Mouse (Mus musculus) granulocyte monocyte progenitor cell, adult 5-6 weeks (primary cell): ENCODE data around the gene Vav3. TPM values are rescaled to one million over a fixed set of nuclear protein-coding genes. Genes with fewer than 3 reads are reported as not detected.

Experiments
- ATAC-seq: replicated peaks from 2 replicates; pipeline ENCODE4 v1.8.0; 2016; ENCODE audit warnings: mild to moderate bottlenecking, moderate TSS enrichment, inconsistent platforms; ENCODE audit not compliant: poor library complexity, severe bottlenecking
- total RNA-seq, 2 experiments: library from RNA; stranded (forward) in 1 of 2; stranded (reverse) in 1 of 2; fragments of 200-712, 200-1000 nt in 1 of 2; fragments of >200 nt in 1 of 2; fragmentation: Nextera tagmentation in 1 of 2; gene quantifications; 2 replicates each; pipeline ENCODE4 v1.2.3; 2014 to 2017

Gene Vav3
- total RNA-seq, 2 experiments from 2014 or later = 75.4 to 84.4 TPM

DNA sequence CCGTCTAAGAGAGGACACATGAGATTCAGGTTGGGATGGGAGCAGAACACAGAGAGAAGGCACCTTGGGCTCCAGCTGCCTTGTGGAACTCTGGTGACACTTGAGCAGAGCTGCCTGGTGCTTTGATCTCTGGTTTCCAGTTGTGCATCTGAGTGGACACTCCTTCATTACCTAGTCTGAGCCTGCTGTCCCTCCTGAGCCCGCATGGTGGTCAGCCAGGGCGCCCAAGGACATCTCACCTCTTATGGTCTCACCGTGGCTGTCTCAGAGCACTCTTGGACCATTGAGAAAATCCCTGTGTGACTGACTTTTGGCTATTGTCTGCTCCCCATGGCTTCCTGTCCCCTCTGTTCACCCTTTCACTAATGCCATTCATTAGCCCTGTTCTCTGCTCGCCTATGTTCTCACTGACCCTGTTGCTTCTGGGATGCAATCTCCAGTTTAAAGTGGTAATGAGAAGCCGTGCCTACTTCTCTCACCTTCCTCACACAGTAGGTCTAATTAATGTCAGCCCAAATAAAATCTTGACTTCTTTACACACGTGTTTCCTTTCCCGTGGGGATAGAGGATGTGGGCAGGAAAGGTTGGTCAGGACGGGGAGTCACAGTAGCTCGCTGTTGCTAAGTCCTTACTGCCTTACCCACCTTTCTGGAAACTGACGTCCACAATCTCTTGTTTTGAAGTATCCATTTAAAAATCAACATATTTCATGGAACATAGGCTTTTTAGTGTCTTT, 150.3 kb downstream of the Vav3 start:
- ATAC-seq = peak; percentile 26; the same call in 1 of the 2 replicates

DNA sequence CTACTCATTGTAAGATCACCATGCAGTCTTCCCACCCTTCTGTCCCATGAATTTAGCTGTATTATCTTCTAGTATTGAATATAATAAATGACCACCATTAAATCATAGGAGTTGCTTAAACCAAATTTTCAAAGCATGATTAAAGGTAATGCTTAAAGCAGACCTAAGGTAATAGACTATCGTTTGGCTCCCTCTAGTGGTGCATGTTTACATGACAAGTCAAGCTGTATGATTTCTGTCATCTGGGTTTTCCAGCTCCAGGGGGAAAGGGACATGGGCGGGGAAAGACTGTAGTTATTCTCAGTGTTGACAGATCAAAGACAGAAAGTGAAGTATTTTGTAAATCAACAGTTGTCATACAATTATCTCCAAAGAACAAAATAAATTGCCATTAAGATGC, 151.1 kb downstream of the Vav3 start:
- ATAC-seq = peak; percentile 84

DNA sequence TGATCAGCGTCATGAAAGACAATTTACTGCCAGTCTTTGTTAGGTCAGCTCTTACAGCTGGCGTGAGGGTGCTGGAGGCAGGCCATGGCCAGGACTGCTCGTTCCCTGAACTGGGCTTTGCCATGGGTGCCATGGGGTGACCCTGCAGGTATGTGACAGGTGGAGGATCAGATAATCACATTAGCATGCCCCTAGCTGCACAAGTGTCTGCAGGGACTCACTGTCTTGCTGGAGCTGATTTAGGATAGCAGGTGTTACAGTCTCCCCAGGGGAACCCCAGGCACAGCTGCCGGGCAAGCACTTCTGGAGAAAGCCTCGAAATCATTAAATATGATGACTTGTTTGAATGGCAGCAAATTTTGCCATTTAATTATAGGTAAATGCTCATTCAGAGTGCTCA, 156.0 kb downstream of the Vav3 start:
- no peak for ATAC-seq

DNA sequence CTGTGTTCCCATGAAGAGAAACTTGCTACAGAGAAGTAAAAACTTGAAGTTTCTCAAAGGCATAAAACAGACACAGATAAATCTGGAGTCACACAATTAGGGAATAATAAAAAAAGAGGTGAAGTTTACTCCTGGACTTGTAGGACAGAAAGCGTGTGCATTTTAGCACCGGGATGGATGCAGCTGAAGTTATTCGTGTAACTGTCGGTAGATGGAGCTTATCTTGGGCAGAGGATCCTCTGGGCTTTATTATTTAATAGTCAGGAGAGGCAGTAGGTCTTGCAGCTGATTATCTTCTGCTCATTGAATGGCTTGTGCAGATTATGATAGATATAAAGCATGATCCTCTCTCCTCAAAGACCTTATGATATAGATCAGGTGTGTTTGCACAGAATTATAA, 156.6 kb downstream of the Vav3 start:
- ATAC-seq = no peak

DNA sequence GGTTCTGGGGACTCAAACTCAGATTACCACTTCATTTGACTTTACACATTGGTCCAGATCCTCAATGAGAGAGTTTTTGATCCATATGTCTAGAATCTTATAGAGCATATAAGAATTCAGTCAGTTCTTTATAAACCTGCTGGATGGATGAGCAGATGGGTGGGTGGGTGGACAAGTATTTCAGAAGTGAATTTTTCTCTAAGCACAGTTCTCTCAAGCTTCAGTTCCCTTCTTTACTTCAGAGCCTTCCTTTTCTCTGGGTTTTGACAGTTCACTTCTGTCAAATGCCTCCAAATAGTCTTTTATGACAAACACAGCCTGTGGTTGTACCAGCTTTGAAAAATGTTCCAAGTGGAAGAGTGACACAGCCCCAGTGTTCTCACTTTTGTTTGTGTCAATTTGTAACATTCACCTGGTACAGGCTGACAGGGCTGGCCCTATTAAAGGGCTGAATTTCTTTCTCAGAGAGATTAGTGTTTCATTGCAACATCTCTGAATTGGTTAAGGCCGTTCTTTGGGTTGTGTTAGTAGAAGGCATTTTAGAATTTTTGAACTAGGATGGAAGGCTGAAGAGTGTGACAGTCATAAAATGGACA, 159.5 kb downstream of the Vav3 start:
- no peak for ATAC-seq

DNA sequence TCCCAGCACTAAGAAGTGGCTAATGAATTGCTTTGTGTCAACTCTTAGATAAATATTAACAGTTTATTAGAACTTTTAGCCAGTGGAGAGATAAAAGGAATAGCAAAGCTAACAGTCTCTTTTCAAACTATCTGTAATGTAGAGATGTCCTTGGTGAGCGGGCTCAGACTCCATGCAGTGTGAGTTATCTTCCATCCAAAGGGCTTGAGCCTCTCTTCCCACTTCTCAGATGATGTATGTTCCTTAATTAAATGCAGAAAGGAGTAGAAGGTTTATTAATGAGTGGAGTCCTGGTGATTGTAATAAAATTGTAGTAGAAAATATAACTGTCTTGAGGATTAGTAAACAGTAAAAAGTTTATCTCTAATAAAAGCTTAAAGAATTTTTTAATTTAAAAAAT, 169.3 kb downstream of the Vav3 start:
- ATAC-seq = no peak

DNA sequence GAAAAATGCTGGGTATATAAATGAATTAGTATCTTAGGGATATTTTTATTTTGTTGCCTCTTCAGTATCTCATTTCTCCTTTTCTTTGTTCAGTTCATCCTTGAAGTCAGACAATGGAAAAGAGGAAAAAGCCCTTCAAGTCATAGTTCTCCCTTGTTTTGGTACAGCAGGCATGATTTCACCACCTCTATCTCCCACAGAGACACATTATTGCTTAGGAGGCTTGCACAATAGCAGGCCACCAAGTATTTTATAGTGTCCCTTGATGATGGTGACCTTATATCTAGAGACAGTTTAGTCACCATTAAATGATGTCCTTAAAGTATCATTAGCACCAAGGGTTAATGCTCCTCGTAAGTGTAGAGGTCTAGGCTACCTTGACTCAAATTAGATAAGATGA, 171.4 kb downstream of the Vav3 start:
- peak; percentile 72 for ATAC-seq

DNA sequence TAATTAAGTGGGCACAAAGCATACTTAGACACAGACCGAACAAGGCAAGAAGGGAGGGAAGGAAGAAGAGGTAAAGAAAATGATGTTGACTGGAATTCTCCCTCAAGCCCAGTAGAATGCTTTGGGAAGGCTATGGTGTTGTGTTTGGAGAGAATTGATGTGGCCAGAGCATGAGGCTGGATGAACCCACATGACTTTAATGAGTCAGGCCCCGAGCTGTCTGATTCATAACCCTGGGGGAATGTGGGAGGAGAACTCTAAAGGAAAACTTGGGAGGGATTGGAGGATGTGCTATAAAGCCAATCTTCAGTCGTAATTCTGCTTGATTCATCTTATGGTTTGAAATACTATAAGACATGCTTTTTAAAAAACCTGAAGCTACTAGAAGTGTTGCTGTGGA, 175.0 kb downstream of the Vav3 start:
- no peak for ATAC-seq

DNA sequence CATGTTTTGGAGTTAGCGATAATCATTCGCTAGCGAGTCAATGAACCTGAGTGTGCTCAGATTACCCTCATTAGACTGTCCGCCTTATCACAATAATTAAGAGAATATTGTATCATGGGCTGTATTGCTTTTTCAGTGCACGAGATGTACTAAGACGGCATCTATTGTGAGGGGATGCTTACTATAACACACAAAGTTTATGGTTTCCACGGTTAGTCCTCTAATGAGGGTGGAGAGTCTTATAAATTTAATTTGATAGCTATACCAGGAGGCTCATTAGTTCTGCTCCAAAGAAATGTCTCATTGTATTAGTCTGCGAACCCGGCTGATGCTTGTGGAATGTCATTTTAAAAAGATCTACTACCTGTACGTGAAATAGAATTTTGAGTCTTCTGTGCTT, 175.9 kb downstream of the Vav3 start:
- no peak for ATAC-seq

DNA sequence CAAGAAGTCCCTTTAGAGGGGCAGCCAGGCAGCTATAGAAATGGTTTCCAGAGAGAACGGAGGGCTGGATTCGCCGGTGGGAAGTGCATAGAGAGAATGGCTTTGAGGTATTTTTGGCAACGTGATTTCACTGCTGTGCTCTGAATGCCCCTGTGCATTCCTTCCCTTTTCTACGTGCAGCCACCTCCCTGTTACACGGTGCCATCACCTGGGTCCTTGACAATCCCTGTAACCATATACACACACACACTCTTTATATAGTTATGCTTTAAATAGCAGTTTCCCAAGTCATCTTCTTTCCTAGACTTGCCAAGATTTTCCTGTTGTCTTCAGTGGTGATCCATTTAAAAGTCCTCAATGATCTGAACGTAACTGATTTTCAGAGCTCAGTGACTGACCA, 181.7 kb downstream of the Vav3 start:
- ATAC-seq = no peak

DNA sequence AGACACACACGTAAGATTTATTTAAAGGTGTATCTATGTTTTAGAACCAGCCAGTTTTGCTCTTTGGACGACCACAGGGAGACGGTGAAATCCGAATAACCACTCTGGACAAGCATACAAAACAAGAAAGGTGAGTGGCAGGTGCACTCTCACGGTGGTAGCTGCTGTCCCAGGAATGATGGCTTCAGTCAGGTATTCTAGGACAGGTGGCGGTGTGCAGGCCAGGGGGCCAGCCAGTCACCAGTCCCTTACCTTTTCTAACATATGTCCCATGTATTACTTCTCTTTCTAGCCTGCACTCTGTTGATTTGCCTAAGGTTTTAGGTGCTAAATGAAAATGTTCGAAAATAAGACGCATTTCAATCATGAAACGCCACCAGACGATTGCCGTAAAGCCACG, 185.4 kb downstream of the Vav3 start:
- ATAC-seq = no peak

DNA sequence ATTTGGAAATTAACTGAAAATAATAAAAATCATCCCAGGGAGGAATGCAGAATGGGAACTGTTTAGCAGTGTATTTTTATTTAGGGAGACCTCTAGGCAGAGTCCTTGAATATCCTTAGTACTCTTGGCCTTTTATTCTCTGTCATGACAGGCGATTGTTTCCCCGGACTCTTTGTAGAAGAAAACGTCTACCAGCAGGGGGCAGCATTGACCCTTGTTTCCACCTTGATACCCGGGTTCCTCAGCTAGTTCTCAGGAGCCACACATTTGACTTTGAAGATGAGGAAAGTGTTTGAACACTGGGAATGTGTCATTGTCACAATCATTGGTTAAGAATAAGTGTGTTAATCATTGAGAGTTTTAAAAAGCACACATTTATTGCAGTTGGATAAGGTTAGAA, 185.8 kb downstream of the Vav3 start:
- peak; percentile 78 for ATAC-seq

DNA sequence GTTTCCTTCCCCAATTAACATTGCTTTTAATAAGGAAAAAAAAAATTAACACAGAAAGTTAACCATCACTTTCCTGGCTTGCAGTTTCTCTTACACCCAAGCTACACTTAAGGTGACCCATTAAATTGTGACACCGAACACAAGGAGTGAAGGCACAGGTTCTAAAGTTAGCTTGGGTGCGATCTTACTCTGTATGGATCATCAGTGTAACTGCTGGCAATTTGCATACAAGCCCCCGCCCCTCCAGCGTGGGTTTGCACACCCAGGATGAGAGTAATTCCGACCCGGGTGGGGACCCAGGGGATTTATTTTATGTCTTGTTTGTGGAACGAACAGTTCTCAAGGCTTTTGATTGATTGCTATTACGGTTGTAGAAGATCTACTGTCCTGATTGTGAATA, 186.2 kb downstream of the Vav3 start:
- no peak for ATAC-seq

DNA sequence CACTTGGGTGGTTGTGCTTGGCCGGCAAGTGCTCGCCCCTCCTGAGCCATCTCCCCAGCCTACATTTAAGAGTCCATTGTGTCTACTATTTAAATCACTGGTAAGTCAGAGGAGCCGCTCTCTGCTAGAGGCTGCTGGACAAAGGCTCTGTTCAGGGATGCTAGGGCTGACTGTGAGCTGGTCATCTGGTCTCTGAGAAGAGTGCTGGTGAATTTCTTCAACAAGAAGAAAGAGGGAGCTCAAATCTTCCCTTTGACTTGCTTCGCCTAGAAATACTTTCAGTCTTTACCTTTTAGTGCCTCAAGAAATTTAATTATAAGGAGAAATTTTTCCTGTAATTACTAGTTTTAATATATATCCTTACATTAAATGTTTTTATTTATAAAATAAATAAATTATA, 188.2 kb downstream of the Vav3 start:
- ATAC-seq = no peak

DNA sequence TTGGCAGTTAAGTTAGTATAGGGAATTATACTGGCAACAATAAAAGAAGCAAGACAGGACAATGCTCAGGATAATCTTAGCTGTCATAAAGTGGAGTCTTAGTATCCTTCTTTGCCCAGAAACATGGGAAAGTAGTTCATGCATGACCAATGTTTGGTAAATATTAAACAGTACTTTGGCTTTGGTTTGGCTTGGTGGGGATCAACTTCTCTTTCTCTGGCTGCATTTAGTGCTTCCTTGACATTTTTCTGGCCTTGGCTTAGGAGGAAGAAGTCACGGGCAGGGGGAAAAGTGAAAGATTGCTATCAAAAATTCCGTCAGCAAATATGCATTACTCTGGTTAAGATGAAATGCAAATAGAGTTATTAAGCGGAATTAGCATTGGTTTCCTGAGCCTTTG, 197.2 kb downstream of the Vav3 start:
- ATAC-seq = no peak

DNA sequence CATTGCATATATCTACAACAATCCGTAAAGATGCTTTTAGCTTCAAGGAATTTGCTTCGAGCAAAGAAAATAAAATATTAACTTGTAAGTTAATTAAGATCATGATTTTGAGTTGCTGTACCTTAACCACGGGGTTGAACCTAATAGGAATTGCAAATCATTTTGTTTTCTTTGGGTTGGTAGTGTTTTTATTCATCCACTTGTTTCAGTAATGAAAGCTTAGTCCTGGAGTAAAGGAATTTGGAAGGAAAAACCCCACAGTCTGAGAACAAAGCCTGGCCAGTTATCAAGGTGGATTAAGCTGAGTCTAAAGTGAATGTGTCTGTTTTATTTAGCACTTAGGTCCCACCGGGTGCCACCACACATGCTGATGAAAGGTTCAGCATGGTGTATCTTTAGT, 199.6 kb downstream of the Vav3 start:
- ATAC-seq = no peak

DNA sequence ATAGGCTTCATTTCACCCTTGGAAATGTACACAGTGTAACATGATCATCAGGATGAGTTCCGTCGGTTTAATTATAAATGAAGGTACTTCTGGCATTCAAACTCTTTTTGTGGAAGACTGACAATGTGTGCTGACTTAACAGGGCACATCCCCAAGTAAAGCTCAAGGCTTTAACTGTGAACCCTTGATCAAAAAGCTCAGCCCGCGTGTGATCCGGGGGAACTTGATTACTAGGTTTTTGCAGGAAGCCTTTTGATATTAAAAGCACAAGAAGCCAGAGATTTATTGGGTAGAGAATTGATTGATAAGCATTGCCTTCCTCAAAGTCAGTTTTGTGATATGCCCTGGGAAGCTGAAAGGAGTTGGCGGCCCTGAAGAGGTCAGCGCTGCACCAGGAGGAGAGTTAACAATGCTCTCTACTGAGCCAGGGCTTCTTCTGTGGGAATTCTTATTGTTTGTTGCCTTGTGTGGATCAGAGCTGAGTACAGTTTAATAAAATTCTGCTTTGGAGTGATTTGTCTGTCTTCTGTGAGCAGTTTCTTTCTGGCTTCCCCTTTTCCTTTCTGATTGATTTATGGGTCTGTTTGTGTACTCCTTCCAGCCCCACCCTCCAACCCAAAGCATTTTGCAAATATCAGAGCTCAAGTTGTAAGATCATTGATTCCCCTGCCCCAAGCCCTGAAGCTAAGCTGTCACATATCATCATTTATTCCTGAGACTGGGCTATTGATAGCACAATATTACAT, 204.2 kb downstream of the Vav3 start:
- no peak for ATAC-seq

DNA sequence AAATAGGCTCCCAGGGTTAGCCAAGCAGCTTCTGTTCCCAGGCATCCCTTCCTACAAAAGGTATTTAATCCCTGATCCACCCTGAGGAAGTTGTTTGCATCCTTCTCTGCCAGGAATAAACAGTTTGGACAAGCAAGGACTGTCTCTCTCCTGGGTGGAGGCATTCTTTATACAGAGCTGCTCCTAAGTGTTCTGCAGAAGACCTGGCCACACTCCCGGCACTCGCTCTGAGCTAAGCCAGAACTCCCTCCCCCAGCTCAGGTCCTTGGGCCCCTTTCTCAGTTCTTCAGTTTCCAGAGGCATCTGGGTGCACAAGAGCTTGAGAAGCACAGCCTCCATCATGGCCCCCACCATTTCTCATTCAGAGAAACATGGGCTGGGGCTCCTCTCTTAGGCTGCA, 216.9 kb downstream of the Vav3 start:
- no peak for ATAC-seq

DNA sequence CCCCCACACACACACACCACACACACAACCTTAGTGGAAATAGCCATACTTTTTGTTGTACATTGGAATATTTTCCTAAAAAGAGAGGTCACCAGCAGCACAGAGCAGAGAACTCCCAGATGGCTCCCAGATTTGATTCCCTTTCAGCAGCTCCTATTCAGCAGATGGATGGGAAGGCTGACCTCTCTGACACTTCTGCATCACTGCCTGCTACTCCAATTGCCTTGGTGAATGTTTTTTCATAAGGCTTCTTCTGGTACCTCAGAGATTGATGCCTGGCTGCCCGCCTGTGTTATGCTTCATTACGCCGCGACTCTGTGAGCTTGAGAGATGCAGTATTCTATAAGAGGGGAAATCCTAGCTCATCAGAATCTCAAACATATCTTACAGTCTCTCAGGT, 220.8 kb downstream of the Vav3 start:
- no peak for ATAC-seq

DNA sequence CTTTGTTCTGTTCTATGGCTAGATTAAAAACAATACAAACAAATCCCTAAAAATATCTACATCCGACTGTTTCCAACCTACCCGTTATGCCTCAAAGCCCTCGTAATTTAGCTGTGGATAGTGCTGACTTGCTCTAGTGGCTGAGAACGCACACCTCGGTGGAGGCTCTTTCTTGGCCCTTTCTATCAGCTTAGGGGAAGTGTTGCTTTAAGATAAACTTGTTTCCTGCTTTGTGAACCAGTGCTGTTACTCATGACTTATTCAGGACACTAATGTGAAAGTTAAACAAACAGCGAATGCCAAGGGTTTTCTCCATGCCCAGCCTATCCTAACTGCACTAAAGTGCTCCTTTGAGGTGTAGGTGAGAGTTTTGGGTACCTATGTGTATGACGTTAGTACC, 221.3 kb downstream of the Vav3 start:
- ATAC-seq = no peak

DNA sequence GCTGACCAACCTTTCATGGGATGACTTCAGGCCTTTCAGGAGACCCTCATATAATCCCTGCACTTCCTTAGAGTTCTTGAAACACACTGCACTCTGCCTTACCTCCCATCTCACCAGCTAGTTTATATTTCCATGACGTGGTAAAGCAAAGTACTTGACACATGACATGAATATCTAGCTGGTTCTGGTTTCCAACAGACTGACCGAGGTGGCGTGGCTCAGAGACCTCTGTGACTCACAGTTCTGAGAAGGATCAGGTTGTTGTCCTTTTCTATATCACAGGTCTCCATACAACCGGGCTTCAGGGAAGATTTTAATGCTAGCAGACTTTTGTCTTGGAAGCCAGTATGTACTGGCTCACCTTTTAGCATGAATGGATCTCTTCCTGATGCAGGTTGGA, 221.8 kb downstream of the Vav3 start:
- ATAC-seq = no peak

DNA sequence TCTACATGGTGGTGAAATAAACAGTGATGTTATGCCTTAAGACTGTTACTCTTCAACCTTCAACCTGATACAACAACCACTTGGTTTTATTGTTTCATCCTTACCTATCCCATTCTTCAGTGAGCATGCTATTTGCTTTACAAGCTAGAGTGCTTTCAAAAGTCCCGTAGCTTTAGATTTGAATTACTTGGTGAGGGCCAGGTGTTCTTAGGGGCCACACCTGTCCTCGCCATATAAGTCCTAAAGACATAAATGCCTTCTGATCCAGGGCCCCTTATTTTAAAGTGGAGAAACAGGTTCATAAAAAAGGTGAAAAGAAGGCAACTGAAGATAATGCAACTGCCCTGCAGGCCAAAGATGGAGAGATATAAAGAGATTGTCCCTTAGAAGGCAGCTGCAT, 224.0 kb downstream of the Vav3 start:
- no peak for ATAC-seq
